Mouse (Mus musculus) midbrain, embryonic 10.5 days (tissue): Measurements from ENCODE around the gene Gpa33. TPM values are rescaled to one million over a fixed set of nuclear protein-coding genes. Genes with fewer than 3 reads are reported as not detected.
"Not testable (repeated sequence)": the region's sequence is repeated elsewhere in the genome, so short reads cannot be mapped to it uniquely, and the experiment has no call there.

Experiments
- DNase-seq: peaks from one replicate; pipeline ENCODE4 v3.0.0-alpha.2; 2017; ENCODE audit warnings: low spot score
- H3K27ac ChIP-seq: fragments of 300-500 bp; sonication (generic); replicated peaks from 2 replicates; pipeline ENCODE4 v1.5.1; 2016; ENCODE audit warnings: mild to moderate bottlenecking
- H3K27me3 ChIP-seq: fragments of 300-500 bp; sonication (generic); 2 replicates; pipeline ENCODE4 v1.6.1; 2016; ENCODE audit warnings: low read depth, mild to moderate bottlenecking; ENCODE audit not compliant: poor library complexity, severe bottlenecking
- H3K36me3 ChIP-seq: fragments of 300-500 bp; sonication (generic); 2 replicates; pipeline ENCODE4 v1.6.1; 2016; ENCODE audit warnings: mild to moderate bottlenecking, moderate library complexity
- H3K4me1 ChIP-seq: fragments of 300-500 bp; sonication (generic); 2 replicates; pipeline ENCODE4 v1.6.1; 2016
- H3K4me3 ChIP-seq: fragments of 300-500 bp; sonication (generic); 2 replicates; pipeline ENCODE4 v1.5.1; 2016; ENCODE audit warnings: mild to moderate bottlenecking, moderate library complexity
- H3K9me3 ChIP-seq: fragments of 300-500 bp; sonication (generic); replicated peaks from 2 replicates; pipeline ENCODE4 v1.6.1; 2016; ENCODE audit warnings: mild to moderate bottlenecking
- WGBS: fragments of 180-500 bp; shearing (Covaris S2); methylation state at CpG from one replicate; pipeline ENCODE4 v1.1.7; 2016; 5-methylcytosine and 5-hydroxymethylcytosine counted together
- polyA plus RNA-seq: library from polyadenylated mRNA; unstranded; fragments of >200 nt; fragmentation: Nextera tagmentation; extraction: Ambion mirVana; gene quantifications from 2 replicates; pipeline ENCODE4 v1.2.1, GENCODE M21; 2016

Gpa33 gene
- polyA plus RNA-seq, 1 experiment from 2014 or later: 0.31 TPM

- Histone ChIP-seq H3K4me1 (peaks cover 13% of the 10 kb centered on the region), H3K27me3 (no peaks in the 10 kb centered on the region), H3K27ac (no peak overlapping the region), H3K36me3 (no peaks in the 10 kb centered on the region), H3K9me3 (no peaks in the 10 kb centered on the region), H3K4me3 (no peak overlapping the region)
- WGBS: 77% methylated on average over 13 of the region's 13 CpGs
- DNase-seq: no peak
Measured at GRCm38 (mm10) chr1:166138136-166138535, 8.1 kb downstream of the Gpa33 start.

- H3K4me1 ChIP-seq: peaks cover 13% of the 10 kb centered on the region
- WGBS: 86% methylated on average over 3 of the region's 3 CpGs
- no peaks in the 10 kb centered on the region for H3K9me3 ChIP-seq
- no peaks in the 10 kb centered on the region for H3K36me3 ChIP-seq
- no peak overlapping the region for H3K4me3 ChIP-seq
- no peak overlapping the region for H3K27ac ChIP-seq
- no peak for DNase-seq
- H3K27me3 ChIP-seq: no peaks in the 10 kb centered on the region
Measured at GRCm38 (mm10) chr1:166139113-166139512, 9.1 kb downstream of the Gpa33 start.

- Histone ChIP-seq H3K27me3 (no peaks in the 10 kb centered on the region), H3K36me3 (no peaks in the 10 kb centered on the region), H3K4me3 (no peak overlapping the region), H3K27ac (no peak overlapping the region), H3K9me3 (no peaks in the 10 kb centered on the region), H3K4me1 (peaks cover 12% of the 10 kb centered on the region)
- no peak for DNase-seq
- 58% methylated on average over 4 of the region's 4 CpGs for WGBS
Measured at GRCm38 (mm10) chr1:166139620-166140184, 9.7 kb downstream of the Gpa33 start.

GRCm38 (mm10) chr1:166141868-166142267 is 11.8 kb downstream of the Gpa33 start:
- DNase-seq, H3K27ac ChIP-seq, H3K36me3 ChIP-seq, H3K27me3 ChIP-seq, H3K4me1 ChIP-seq, H3K4me3 ChIP-seq, H3K9me3 ChIP-seq: not testable (repeated sequence)
- WGBS: 94% methylated on average over 9 of the region's 9 CpGs

- Histone ChIP-seq H3K9me3 (no peaks in the 10 kb centered on the region), H3K27me3 (no peaks in the 10 kb centered on the region), H3K27ac (no peak overlapping the region), H3K36me3 (no peaks in the 10 kb centered on the region), H3K4me3 (no peak overlapping the region), H3K4me1 (peaks cover 4% of the 10 kb centered on the region; the same call in 1 of the 2 replicates)
- no peak for DNase-seq
- 81% methylated on average over 6 of the region's 6 CpGs for WGBS
Measured at GRCm38 (mm10) chr1:166142369-166142768, 12.3 kb downstream of the Gpa33 start.

GRCm38 (mm10) chr1:166146626-166147025 is 16.6 kb downstream of the Gpa33 start:
- 91% methylated on average over 11 of the region's 11 CpGs for WGBS
- H3K27me3 ChIP-seq: no peaks in the 10 kb centered on the region
- no peak overlapping the region for H3K27ac ChIP-seq
- no peak for DNase-seq
- H3K4me1 ChIP-seq: 0 out of 2 replicates have a peak, but pooled peaks cover 3% of the 10 kb centered on the region
- H3K9me3 ChIP-seq: no peaks in the 10 kb centered on the region
- H3K36me3 ChIP-seq: no peaks in the 10 kb centered on the region
- no peak overlapping the region for H3K4me3 ChIP-seq

GRCm38 (mm10) chr1:166147657-166148056 is 17.6 kb downstream of the Gpa33 start:
- Histone ChIP-seq H3K27me3 (peaks cover under 1% of the 10 kb centered on the region; the same call in 1 of the 2 replicates), H3K9me3 (no peaks in the 10 kb centered on the region), H3K4me3 (no peak overlapping the region), H3K36me3 (no peaks in the 10 kb centered on the region), H3K4me1 (0 out of 2 replicates have a peak, but pooled peaks cover 3% of the 10 kb centered on the region), H3K27ac (no peak overlapping the region)
- no peak for DNase-seq
- WGBS: 71% methylated on average over 3 of the region's 3 CpGs

GRCm38 (mm10) chr1:166149441-166149840 is 19.4 kb downstream of the Gpa33 start:
- Histone ChIP-seq H3K4me3 (no peak overlapping the region), H3K27ac (no peak overlapping the region), H3K27me3 (peaks cover 7% of the 10 kb centered on the region), H3K9me3 (no peaks in the 10 kb centered on the region), H3K4me1 (peaks cover 8% of the 10 kb centered on the region), H3K36me3 (no peaks in the 10 kb centered on the region)
- 85% methylated on average over 4 of the region's 4 CpGs for WGBS
- no peak for DNase-seq

- Histone ChIP-seq H3K4me3 (no peak overlapping the region), H3K9me3 (no peaks in the 10 kb centered on the region), H3K27me3 (peaks cover 13% of the 10 kb centered on the region), H3K36me3 (no peaks in the 10 kb centered on the region), H3K4me1 (peaks cover 10% of the 10 kb centered on the region), H3K27ac (no peak overlapping the region)
- 85% methylated on average over 7 of the region's 7 CpGs for WGBS
- DNase-seq: no peak
Measured at GRCm38 (mm10) chr1:166150035-166150434, 20.0 kb downstream of the Gpa33 start.

GRCm38 (mm10) chr1:166151341-166151740 is 21.3 kb downstream of the Gpa33 start:
- WGBS: 75% methylated on average over 11 of the region's 11 CpGs

GRCm38 (mm10) chr1:166152034-166152433 is 22.0 kb downstream of the Gpa33 start:
- WGBS: 91% methylated on average over 10 of the region's 10 CpGs
- Histone ChIP-seq H3K4me3 (no peak overlapping the region), H3K9me3 (no peaks in the 10 kb centered on the region), H3K36me3 (no peaks in the 10 kb centered on the region), H3K27ac (no peak overlapping the region), H3K27me3 (peaks cover 21% of the 10 kb centered on the region), H3K4me1 (peaks cover 10% of the 10 kb centered on the region)
- no peak for DNase-seq

More at GRCm38 (mm10) chr1:166151341-166151740, 21.3 kb downstream of the Gpa33 start:
- no peaks in the 10 kb centered on the region for H3K36me3 ChIP-seq
- DNase-seq: no peak
- H3K9me3 ChIP-seq: no peaks in the 10 kb centered on the region
- H3K4me3 ChIP-seq: no peak overlapping the region
- peaks cover 21% of the 10 kb centered on the region for H3K27me3 ChIP-seq
- H3K4me1 ChIP-seq: peaks cover 10% of the 10 kb centered on the region
- H3K27ac ChIP-seq: no peak overlapping the region

GRCm38 (mm10) chr1:166153351-166154120 is 23.5 kb downstream of the Gpa33 start:
- Histone ChIP-seq H3K9me3 (no peaks in the 10 kb centered on the region), H3K27me3 (peaks cover 21% of the 10 kb centered on the region), H3K27ac (no peak overlapping the region), H3K36me3 (no peaks in the 10 kb centered on the region), H3K4me3 (no peak overlapping the region), H3K4me1 (peaks cover 18% of the 10 kb centered on the region)
- DNase-seq: peak; percentile 89
- 16% methylated on average over 18 of the region's 18 CpGs for WGBS
